Mouse (Mus musculus) layer of hippocampus, postnatal 36 days (tissue): ENCODE data around the gene Ablim2. TPM values are rescaled to one million over a fixed set of nuclear protein-coding genes. Genes with fewer than 3 reads are reported as not detected.

Experiments used
- DNase-seq, 2 experiments: peaks; one replicate each; pipeline ENCODE4 v3.0.0; 2022
- total RNA-seq, 2 experiments: library from RNA; stranded (reverse); gene quantifications; 2 replicates each; pipeline ENCODE4 v1.2.3; 2021

Gene Ablim2
- total RNA-seq, 2 experiments from 2014 or later: 128 to 145 TPM

DNA sequence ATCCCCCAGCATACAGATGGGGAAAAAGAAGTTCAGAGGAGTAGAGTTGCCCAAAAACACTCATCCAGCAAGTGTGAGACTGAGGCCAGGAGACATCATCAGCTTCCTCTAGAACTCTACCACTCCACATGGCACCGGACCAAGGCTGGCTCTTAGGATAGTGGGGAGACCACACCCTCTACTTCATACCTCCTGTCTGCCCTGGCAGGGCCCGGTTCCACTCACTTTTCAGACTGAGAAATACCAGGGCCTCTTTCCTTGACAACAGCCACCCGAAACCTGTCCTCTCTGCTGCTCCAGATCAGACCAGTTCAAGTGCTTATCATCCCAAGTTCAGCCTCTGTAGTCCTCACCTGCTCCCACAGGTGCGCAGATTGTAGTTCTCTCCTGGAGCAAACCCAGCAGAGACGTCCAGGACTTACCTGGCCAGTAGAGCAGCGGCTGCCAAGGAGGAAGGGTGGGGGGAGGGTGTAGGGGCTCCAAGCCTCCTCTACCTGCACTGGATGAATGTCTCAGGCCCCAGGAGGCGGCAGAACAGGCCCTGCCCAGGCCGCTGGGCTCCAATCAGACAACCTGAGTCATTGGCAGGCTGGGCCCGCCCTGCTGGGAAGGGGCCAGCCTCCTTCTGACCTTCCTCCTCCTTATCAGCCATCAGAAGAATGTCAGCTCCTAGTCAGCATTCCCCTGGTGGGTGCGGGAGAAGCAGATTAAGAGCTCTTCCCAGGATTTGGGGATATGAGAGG, 18.0 kb upstream of the Ablim2 start, which contains the start of gene Sh3tc1:
TSS of gene Sh3tc1 (minus strand) at position 452 of the 743 bp plus-strand sequence.
- no peak for DNase-seq

DNA sequence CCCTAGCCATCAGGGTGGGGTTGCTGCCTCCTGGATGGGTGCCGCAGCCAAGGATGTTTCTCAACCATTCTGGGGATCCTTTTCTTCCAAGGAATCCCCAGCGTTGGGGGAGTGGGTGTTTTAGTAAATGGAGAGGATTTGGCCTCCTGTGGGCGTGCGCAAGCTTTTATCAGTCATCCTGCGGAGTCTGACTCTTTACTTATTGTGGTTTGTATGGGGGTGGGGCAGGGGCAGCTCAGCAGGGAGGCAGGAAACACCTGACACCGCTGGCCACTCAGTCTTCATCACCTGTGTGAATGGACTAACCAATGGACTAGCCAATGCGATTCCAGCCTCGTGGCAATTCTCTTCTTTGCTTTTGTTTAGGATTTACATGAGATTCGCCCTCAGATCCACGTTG, 17.0 kb upstream of the Ablim2 start:
- no peak for DNase-seq

DNA sequence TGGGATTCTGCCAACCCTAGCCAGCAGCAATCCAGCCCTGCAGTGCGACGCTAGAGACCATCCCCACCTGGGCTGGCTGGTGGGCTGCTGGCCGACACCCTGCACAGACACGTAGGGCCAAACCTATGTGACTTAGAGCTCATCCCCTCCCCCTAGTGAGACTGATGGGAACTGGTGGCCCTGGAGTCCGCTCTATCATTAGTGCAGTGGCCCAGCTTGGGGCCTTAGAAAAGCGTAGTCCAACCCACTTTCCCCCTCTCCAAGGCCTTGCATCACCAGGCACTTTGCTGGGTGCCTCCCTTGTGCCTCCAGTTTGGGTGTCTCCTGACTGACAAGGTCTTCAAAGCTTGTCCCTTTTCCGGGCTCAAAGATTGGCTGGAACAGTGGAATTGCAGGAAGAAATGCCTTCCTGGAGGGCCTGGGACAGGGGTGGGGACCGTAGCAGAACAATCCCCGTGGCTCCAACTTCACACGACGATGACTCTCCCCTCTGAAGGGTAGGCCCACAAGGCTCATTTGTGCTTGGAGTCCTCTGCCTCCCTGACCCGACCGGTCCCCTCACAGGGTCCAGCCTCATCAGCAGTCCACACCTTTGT, 16.4 kb upstream of the Ablim2 start:
- DNase-seq: no peak

DNA sequence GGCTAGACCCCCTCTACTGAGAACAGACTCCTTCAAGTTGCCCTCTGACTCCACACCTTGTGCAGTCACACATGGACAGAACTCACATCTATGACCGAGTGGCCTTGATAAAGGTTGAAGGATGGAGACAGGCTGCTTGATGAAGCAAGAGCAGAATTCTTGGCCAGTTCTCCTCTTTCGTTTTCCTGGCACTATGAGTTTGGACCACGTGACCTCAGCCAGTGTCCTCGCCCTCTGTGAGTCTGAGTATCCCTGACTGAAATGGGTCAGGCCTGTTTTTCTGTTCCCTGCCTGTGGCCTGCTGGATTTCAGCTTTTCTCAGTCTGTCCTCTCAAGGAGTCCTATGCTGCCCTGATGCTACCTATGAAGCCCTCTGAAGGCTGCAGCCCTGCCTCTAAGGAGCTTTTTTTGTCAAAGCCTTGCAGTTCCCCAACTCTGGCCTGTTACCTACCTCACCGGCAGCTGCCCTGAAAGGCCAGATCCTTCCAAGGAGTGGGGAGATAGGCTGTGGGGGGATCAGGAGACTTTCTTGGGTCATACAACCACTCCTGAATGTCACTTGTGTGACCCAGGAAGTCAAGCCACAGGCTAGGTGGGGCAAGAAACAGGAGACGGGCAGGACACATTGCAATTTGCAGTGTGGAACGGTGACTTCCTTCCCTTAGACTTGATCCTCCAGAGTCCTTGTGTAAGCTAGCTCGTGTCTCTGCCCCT, 14.3 kb upstream of the Ablim2 start:
- DNase-seq: no peak

DNA sequence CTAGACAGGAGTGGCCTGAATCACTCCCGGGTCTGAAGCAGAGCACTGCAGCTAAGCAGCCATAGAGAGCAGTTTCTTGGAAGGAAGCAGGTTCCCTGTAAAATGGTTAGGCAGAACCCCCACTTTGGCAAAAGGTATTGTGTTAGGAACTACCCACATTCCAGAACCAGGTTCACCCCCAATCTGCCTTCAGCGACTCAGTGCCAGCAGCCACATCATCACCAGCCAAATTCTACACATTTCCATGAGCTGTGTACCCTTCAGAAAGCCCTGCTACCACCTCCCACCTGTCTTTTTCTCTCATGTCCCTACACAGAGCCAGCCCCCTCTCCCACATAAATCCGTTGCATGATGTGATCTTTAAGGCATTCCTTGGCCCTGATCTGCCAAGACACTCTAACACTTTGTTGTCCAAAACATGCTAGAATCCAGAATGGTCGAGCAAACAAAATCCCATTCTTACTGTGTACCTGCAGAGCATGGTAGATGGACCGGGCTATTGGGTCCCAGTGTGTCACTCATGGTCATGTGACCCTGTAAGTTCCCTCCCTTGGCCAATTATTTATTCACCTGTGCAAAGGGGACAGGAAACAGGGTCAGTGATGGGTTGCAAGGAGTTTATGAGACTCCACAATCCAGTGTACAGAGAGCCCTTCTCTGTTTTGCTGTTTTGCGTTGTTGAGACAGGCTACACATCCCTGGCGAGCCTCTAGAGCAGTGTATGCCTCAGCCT, 13.5 kb upstream of the Ablim2 start:
- no peak for DNase-seq

DNA sequence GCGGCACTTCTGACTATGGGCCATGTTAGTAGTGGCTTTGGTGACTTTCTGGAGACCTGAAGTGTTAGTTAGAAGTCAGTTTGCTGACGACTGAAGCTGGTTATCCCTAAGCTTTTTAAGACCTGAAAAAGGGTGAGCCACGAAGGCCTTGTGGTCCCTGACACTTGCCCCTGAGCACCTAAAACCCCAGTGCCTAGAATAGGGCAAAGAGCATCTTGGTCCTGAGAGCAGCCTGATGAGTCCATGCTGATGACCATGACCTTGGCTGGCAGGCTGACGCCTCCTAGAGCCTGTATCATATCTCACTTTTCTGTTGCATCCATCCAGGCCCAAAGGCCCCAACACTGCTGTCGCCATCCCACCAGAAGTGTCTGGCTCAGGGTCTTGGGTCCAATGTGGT, 12.3 kb upstream of the Ablim2 start:
- no peak for DNase-seq

DNA sequence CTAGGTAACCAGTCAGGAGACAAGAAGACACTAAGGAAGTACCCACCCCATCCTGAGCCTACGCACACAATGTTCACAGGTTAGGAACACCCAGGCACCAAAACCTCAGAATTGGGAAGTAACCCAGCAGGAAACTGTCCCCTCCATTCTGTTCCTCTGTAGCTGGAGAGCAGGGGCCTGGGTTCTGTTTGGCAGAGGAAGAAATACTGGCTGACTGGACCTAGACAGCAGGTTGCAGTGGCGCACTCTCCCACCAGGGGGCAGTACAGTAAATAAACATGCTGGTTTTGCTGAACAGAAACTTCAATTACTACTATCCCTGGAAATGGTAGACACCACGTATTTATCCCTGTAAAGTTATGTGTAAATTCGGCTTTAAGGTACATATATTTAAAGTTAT, 10.8 kb upstream of the Ablim2 start:
- peak; percentile 75 to 82 for DNase-seq

DNA sequence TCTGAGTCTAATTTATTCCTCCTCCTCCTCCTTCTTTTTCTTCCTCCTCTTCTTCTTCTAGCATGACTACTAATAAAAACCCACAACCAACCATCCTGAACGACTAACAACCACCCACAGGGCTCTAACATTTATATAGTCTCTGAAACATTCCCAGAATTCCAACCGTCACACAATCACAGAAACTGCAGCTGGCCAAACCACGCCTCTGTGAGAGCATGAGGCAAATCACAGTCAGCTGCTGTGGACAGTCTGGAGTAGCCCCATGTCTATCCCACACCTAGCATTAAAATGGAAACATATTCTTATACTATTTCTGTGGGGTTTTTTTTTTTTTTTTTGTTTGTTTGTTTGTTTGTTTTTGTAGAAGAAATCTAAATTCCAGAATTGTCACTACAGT, 8.3 kb upstream of the Ablim2 start:
- no peak for DNase-seq

DNA sequence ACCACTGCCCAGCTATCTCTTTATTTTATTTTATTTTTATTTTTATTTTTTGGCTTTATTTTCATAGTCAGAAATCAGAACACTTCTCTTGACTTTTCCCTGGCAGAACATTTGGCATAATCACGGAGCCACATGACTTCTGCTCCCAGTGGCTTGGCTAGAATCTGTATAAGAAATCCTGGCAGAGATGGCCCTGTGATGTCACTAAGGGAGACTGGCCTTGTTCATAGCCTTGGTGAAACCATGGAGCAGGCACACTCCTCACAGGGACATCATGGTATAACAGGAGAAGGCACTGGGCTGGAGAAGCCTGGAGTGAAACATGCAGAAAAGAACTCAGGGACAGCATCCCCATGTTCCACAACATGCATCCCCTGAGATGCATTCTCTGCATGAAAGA, 7.7 kb upstream of the Ablim2 start:
- no peak for DNase-seq

DNA sequence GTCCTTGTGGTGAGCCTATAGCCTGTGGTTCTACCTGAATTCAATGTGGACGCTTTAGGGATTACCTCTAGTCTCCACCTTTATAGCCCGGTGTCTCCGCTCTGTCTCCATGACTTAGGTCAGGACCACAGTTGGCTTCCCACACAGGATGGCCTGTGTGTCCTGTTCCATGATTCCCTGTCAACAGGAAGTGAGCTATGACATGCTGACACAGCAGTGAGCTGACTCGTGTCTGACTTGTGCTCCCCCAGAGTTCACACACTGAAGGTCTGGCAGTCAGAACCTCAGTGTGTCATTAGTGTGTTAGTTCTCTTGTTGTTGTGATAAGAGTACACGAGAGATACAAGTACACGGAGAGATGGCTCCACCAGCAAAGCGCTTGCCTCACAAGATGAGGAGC, 6.7 kb upstream of the Ablim2 start:
- no peak for DNase-seq

DNA sequence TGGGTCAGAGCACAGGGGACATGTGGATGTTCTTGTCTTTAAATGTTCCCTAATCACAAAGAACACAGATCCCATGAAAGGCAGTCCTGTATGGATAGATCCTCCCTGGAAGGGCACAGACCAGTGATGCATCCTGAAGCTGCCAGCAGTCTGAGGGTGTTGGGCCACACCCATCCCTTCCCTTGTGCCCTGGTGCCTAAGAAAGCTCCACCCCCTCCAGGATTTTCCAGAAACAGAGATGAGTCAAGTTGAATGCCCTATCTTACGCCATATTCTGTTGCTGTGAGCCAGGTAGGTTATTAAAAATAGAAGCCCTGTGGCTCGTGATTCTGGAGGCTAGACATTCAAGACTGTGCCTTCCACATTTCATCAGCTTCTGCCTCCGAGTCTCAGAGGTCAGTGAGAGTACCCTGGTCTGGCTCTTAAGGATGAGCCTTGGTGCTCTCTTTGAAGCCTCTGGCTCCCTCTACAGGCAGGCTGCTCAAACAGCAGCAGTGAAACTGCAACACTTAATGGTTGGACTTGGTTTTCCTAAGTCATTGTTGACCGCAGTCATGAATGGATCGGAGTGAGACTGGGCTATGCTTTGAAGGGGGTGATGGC, 2.4 kb upstream of the Ablim2 start:
- DNase-seq: peak in 1 of 2 experiments; percentile 52

DNA sequence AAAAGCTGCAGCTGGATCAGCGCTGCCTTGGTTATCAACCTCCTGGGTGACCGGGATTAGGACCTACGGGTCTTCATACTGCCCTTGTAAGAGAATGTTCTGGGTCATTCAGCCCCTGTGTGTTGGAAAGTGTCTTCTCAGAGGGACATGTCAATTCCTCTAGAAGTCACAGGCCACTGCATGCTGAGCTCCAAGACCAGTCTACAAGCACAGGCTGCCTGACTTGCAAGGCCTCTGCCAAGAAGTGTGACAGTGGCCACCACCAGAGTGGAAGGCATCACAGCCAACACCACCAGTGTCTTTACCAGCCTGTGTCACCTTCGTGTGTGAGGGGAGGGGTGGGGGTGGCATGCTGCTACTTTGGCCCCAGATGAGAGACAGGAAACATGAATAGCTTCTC, 1.7 kb upstream of the Ablim2 start:
- no peak for DNase-seq

DNA sequence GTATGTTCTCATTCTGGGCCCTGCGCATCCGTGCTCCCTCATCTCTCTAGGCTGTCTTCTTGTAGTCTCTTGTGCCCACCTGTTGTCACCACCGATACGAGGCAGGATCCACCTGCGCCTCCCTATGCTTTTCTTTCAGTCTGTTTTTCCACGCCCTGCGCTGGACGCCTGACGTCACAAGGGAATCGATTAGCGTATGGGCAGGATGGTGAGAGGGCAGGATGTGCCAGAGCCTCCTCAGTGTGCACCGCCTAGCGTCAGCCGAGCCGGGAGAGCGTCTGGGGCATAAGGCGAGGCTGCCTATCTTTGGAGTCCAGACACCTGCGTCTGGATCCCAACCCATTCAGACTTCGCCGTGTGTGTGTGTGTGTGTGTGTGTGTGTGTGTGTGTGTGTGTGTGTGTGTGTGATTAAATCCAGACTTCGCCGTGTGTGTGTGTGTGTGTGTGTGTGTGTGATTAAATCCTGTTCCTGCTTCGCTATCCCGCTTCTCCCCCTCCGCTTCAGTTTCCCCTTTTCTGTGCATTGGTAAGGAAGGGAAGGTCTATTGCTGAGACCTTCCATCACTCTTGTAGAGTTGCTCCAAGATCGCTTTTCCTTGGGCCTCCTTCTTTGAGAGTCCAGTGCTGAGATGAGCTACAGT, 562 bp upstream of the Ablim2 start:
- DNase-seq: peak; percentile 74 to 76

DNA sequence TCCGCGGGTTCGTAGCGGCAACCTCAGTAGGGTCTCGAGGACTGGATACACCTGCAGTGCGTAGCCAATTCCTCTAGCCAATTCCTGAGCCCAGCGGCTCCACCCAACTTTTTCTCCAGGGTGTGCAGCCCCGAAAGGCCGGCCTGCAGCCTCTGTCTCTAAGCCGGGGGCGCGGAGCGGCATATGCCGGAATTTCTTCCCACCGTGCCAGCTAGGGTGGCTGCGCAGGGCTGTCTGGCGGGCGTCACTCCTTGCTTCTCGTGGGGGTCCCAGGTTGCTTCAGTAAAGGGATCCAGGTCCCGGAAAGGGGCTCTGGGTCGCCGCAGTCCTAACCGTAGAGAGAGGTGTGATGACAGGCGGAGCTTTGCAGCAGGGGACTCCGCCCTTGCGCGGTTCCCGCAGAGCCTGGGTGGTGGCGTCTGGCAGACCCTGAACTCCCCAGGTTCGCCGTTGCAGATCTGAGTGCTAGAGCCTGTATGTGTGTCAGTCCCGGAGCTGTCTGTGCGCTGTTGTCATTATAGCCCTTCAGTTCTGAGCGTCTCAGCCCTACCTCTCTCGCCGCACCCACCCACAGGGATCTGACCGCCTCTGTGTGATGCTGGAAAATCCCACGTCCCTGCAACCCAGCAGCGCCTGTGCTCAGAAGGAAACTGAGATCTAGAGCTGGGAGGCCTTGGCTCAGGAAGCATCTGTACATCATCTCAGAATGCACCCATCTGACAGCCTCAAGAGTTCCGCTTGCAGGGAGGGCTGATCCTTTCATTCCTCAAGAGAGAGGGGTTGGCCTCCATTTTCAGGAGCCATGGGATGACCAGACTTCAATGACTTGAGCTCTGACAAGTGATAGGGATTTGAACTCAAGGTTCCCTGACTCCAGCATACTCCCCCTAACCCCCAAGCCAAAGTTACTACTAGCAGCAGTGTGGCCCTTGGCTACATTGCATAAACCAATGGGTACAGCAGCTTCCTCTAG, 687 bp downstream of the Ablim2 start:
- DNase-seq: peak; percentile 70 to 79

DNA sequence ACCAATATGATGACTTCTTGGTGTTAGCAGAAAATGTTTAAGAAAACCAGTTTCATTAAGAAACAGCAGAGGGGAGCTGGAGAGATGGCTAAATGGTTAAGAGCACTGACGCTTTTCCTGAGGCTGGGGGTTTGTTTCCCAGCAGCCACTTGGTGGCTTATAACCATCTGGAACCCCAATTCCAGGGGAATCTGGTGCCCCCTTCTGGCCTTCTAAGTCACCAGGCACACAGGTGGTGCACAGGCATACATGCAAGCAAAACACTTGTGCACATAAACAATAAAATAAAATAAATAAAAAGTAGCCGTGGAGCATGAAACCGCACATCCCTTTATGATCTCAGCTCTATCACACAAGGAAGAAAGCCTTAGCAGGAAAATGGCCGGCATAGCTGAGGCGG, 3.6 kb downstream of the Ablim2 start:
- no peak for DNase-seq

DNA sequence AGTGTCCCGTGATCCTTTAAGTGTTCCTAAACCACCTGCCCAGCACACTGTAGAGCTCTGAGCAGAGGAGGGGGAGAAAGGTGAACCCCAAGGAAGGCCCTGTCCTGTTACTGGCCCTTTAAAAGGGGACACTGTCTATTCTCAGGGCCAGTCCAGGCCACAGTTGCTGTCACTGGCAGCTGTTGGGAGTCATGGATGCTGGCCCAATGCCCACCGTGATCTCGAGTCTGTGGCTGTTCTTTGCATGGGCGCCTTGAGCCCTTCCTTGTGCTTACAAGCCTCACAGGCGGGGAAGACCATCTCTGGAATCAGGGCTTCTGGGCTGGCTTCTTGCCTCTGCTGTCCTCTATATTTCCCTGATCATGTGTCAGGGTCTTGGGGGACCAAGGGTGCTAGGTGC, 4.7 kb downstream of the Ablim2 start:
- peak in 1 of 2 experiments; percentile 40 for DNase-seq

DNA sequence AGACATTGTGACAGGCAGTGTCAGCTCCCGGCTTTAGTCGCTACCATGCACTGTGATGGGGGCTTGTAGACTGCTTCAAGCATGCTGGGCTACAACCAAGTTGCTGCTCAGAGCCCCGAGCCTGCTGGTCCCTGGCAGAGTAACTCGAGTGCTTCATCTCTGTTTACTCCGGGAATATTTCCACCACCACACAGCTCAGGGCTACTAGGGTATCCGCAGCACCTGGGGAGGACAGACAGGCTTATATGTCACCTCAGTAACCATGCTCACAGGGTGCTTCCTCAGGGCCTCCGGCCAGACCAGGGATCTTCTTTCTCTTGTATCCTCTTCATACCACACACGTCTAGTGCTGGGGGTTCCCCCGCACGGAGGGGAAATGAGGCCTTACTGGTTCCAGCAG, 5.2 kb downstream of the Ablim2 start:
- DNase-seq: no peak

DNA sequence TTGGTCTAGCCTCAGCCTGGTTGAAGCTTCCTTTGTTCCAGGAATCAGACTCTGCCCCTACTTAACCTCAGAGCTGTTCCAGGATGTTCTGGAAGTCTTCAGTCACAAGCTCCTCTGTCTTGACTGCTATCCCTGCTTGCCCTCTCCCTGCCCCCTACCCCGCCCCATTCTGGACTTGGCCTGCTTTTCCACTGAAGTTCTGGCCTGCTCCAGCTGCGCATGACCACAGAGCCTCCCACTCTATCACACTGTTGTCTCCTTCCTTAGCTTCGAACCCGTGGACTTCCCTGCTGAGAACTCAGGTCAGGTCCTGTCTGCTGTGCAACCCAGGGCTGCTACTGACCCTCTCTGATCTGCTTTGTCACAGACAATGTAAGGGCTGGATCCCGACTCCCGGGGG, 8.2 kb downstream of the Ablim2 start:
- DNase-seq: no peak

DNA sequence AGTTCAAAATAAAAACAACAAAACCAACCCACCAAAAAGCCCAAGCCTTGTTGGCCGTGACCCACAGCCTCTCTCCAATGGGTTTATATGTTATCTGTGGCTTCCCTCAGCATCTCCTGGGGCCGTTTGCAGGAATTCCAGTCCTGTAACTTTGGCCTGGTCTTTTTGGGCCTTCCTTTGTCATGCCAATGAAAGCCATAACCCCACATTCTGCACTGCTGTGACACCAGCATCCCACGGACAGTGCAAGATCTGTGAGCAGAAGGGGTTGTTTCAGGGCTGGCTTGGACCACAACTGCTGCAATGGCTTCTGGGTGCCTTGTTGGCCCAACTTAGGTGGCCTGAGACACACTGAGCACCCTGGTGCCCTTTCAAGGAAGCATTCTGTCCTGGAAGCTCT, 10.8 kb downstream of the Ablim2 start:
- DNase-seq: no peak

DNA sequence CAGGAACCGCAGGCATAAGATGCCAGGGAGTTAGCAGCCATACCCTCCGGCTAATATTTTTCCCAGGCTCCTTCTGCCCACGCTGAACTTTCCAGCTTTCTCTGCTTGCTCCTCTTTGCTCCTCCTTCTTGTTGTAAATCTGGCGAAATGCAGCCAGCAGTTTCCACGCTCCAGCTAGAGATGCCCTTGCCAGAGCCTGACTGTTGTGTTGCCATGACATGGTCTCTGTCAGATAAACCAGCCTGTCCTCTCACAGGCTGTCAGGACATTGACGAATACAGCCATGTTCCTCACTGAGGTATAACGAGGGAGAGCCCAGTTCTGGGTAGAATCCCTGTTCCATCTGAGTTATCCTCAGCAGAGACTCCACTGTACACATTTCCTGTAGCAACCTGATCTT, 11.3 kb downstream of the Ablim2 start:
- DNase-seq: no peak

DNA sequence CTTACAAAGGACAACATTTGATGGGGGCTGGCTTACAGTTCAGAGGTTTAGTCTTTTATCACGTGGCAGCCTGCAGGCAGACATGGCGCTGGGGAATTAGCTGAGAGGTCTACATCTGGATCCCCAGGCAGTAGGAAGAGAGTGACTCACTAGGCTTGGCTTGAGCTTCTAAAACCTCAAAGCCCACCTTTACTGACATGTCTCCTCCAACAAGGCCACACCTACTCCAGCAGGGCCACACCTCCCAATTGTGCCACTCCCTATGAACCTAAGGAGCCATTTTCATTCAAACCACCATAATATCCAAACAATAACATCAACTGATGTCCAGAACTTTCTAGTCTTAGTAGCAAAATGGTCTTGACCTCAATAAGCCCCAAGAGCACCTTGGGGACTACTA, 12.6 kb downstream of the Ablim2 start:
- no peak for DNase-seq
